Mouse (Mus musculus) intestine, embryonic 14.5 days (tissue): Measurements from ENCODE around the gene Dna2. TPM values are rescaled to one million over a fixed set of nuclear protein-coding genes. Genes with fewer than 3 reads are reported as not detected.

Experiments used
- ATAC-seq: fragments of 200-750 bp; cut with Nextera tagmentation; replicated peaks from 2 replicates; pipeline ENCODE4 v1.8.0; 2017; ENCODE audit warnings: low read depth, moderate number of reproducible peaks, moderate TSS enrichment, moderate library complexity; ENCODE audit not compliant: low FRiP score, low TSS enrichment
- DNase-seq: peaks from one replicate; pipeline ENCODE4 v3.0.0-alpha.2; 2018; ENCODE audit warnings: low spot score
- H3K27ac ChIP-seq: fragments of 300-500 bp; sonication (generic); 2 replicates; pipeline ENCODE4 v1.5.1; 2014; ENCODE audit warnings: low read depth, mild to moderate bottlenecking, control low read depth
- H3K27me3 ChIP-seq: fragments of 300-500 bp; sonication (generic); replicated peaks from 2 replicates; pipeline ENCODE4 v1.6.1; 2014; ENCODE audit warnings: low read length, control low read depth; ENCODE audit not compliant: control insufficient read depth, insufficient read depth
- H3K36me3 ChIP-seq: fragments of 300-500 bp; sonication (generic); 2 replicates; pipeline ENCODE4 v1.6.1; 2014; ENCODE audit warnings: low read length, control low read depth; ENCODE audit not compliant: control insufficient read depth, insufficient read depth
- H3K4me1 ChIP-seq: fragments of 300-500 bp; sonication (generic); replicated peaks from 2 replicates; pipeline ENCODE4 v1.6.1; 2014; ENCODE audit warnings: low read length, control low read depth, mixed read lengths; ENCODE audit not compliant: control insufficient read depth, insufficient read depth
- H3K4me2 ChIP-seq: fragments of 300-500 bp; sonication (generic); 2 replicates; pipeline ENCODE4 v1.6.1; 2014; ENCODE audit warnings: low read length
- H3K4me3 ChIP-seq: fragments of 300-500 bp; sonication (generic); 2 replicates; pipeline ENCODE4 v1.5.1; 2014; ENCODE audit warnings: low read depth, low read length, control low read depth, mixed read lengths
- H3K9ac ChIP-seq: fragments of 300-500 bp; sonication (generic); 2 replicates; pipeline ENCODE4 v1.6.1; 2014; ENCODE audit warnings: mild to moderate bottlenecking, low read length
- H3K9me3 ChIP-seq: fragments of 300-500 bp; sonication (generic); 2 replicates; pipeline ENCODE4 v1.6.1; 2016; ENCODE audit warnings: low read length, control low read depth; ENCODE audit not compliant: control insufficient read depth
- WGBS: fragments of 180-500 bp; shearing (Covaris S2); extraction: QIAGEN DNeasy Blood & Tissue Kit; methylation state at CpG from one replicate; pipeline ENCODE4 v1.1.7; 2014; 5-methylcytosine and 5-hydroxymethylcytosine counted together
- polyA plus RNA-seq: library from polyadenylated mRNA; unstranded; fragments of >200 nt; fragmentation: Nextera tagmentation; extraction: Ambion mirVana; gene quantifications from 2 replicates; pipeline ENCODE4 v1.2.1, GENCODE M21; 2014

Gene Dna2
- polyA plus RNA-seq, 1 experiment from 2014 or later = 19.6 TPM

DNA sequence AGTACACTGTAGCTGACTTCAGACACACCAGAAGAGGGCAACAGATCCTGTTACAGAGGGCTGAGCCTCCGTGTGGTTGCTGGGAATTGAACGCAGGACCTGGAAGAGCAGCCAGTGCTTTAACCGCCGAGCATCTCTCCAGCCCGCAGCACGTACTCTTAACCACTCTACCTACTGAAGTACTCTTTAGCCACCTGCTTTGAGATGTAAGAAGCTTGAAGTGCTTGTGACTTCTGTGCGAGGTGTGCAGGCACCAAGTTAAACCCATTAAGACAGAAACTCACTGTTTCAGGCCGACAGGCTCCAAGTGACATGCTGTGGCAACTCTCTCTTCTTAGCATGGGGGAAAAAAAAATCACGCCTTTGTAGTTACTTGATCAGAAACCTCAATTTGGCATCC lies 67.3 kb downstream of the Dna2 start:
- ATAC-seq (no peak), DNase-seq (no peak)
- no peak overlapping the region for H3K4me2 ChIP-seq
- no peaks in the 10 kb centered on the region for H3K4me1 ChIP-seq
- no peak overlapping the region for H3K27ac ChIP-seq
- 85% methylated on average over 9 of the region's 9 CpGs for WGBS
- H3K4me3 ChIP-seq = no peak overlapping the region
- no peaks in the 10 kb centered on the region for H3K9me3 ChIP-seq
- H3K9ac ChIP-seq = no peak overlapping the region
- peaks cover 87% of the 10 kb centered on the region for H3K36me3 ChIP-seq
- H3K27me3 ChIP-seq = no peaks in the 10 kb centered on the region

DNA sequence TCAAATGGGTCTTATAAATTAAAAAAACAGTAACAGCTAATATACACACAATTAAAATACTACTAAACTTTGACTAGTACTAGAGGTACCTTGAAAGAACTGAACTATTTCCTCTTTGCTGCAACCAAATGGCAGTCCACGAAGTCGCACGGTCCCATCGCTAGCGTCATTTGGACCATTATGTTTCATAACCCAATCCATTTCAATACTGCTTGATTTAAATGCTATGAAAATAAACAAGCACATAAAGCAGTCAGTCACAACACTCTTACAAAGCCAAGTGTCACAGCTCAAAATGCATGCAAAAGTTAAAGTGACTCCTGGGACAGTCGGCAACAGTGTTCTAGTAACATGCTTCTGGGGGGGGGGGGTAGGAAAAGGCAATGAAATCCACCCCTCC lies 72.5 kb downstream of the Dna2 start:
- DNase-seq (no peak), ATAC-seq (no peak)
- Histone ChIP-seq H3K4me3 (no peak overlapping the region), H3K9ac (no peak overlapping the region), H3K9me3 (no peaks in the 10 kb centered on the region), H3K27ac (no peak overlapping the region), H3K4me1 (peaks cover 14% of the 10 kb centered on the region), H3K4me2 (no peak overlapping the region), H3K27me3 (no peaks in the 10 kb centered on the region), H3K36me3 (peaks cover 38% of the 10 kb centered on the region)
- 93% methylated on average over 6 of the region's 6 CpGs for WGBS

DNA sequence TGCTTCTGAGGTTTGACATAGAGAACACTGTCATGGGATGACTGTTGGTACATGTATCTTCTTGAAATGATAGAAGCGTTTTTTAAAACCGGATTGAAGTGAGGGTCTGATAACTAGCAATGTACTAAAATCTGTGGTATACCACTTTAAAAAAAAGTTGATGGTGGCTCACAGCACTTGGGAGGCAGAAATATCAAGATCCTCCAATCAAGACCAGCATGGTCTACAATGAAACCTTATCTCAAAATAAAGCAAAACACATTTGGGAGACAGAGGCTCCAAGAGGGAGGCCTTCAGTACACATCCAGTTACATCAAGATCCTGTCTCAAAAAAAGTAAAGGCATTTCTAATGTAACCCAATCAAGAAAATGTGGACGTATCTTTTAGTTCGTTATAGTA lies 74.9 kb downstream of the Dna2 start:
- WGBS = 50% methylated on average over 4 of the region's 4 CpGs
- ATAC-seq = no peak
- no peak overlapping the region for H3K27ac ChIP-seq
- H3K9ac ChIP-seq = peak overlapping the region; percentile 99
- H3K4me3 ChIP-seq = peak overlapping the region; percentile 92
- H3K36me3 ChIP-seq = peaks cover 14% of the 10 kb centered on the region
- peaks cover 22% of the 10 kb centered on the region for H3K4me1 ChIP-seq
- no peaks in the 10 kb centered on the region for H3K27me3 ChIP-seq
- H3K4me2 ChIP-seq = peak overlapping the region; percentile 66
- no peaks in the 10 kb centered on the region for H3K9me3 ChIP-seq
- no peak for DNase-seq

DNA sequence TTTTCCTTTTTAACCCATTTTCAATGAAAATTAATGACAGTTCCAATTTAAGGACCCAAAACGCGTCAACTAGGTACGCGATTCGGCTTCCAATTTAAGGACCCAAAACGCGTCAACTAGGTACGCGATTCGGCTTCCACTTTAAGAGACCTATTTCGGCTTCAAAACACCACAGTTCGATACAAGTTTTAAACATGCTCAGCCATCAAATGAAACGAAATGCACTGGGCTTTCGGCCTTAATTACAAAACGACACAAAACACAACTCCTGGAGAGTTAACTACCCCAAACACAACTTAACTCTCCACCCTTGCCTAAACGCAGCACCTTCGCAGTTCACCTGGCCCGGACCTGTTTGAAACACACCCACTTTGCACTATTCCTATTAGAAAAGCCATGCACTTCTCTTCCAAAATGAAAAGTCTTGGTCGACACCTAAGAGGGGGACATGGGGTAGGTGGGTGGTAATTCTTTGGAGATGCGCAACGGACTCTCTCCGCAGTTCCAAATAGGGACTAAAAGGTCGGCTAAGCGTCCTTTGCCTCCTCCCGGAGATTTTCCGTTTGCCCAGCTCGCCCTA lies 75.8 kb downstream of the Dna2 start:
- DNase-seq (no peak), ATAC-seq (no peak)
- peak overlapping the region; percentile 100 for H3K27ac ChIP-seq
- peak overlapping the region; percentile 92 for H3K4me3 ChIP-seq
- no peaks in the 10 kb centered on the region for H3K9me3 ChIP-seq
- peaks cover 22% of the 10 kb centered on the region for H3K4me1 ChIP-seq
- H3K27me3 ChIP-seq = no peaks in the 10 kb centered on the region
- H3K4me2 ChIP-seq = peak overlapping the region; percentile 66
- H3K9ac ChIP-seq = peak overlapping the region; percentile 99
- peaks cover 4% of the 10 kb centered on the region for H3K36me3 ChIP-seq
- WGBS = under 1% methylated on average over 27 of the region's 27 CpGs

DNA sequence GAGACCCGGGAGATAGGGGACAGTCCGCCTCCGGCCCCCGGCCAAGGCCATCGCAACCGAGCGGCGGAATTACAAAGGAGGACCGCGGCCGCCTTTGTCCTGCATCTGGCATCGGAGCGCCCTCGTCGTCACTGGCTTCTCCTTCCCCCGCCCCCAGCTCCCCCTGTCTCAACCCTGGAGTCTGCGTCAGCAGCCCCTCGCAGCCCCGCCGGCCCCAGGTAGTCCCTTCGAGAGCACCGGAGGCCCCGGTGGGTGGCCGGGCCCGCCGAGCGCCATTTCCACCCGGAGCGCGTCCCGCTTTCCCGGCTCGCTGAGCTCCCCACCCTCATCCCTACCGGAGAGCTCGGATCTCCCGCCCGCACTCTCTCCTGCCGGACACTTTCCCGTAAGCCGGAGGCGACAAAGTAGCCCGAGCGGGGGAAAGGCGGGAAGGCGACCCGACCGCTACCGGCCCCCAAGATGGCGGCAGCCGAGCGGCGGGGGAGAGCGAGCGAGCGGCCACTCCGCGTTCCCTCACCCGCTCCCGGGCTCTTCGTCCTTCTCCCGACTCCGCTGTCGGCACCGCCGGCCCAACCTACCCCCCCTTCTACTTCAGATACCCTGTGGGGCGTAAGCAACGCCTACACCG lies 76.4 kb downstream of the Dna2 start:
- Histone ChIP-seq H3K4me1 (peaks cover 22% of the 10 kb centered on the region), H3K36me3 (no peaks in the 10 kb centered on the region), H3K9ac (peak overlapping the region; percentile 99), H3K4me2 (peak overlapping the region; percentile 66), H3K27me3 (no peaks in the 10 kb centered on the region), H3K27ac (peak overlapping the region; percentile 100), H3K9me3 (no peaks in the 10 kb centered on the region), H3K4me3 (peak overlapping the region; percentile 92)
- WGBS = under 1% methylated on average over 63 of the region's 68 CpGs
- peak; percentile 89 for DNase-seq
- ATAC-seq = peak; percentile 65

Other genes with a start within 250 kb of the Dna2 start
- gene Stox1, start 220.9 kb upstream of the Dna2 start, polyA plus RNA-seq = 0.95 and 1.4 TPM in 2 replicates
- gene Ccar1, start 154.7 kb upstream of the Dna2 start, polyA plus RNA-seq = 122 and 136 TPM in 2 replicates
- gene Tet1, start 38.0 kb upstream of the Dna2 start, polyA plus RNA-seq = 30.5 and 30.8 TPM in 2 replicates
- gene Slc25a16, start 26.4 kb upstream of the Dna2 start, polyA plus RNA-seq = 12.7 and 14.5 TPM in 2 replicates
- gene Rufy2, start 33.2 kb downstream of the Dna2 start, polyA plus RNA-seq = 20.0 and 22.8 TPM in 2 replicates
- gene Hnrnph3, start 77.2 kb downstream of the Dna2 start, polyA plus RNA-seq = 55.8 and 60.5 TPM in 2 replicates
- gene Pbld2, start 77.3 kb downstream of the Dna2 start, polyA plus RNA-seq = 1.3 and 2.5 TPM in 2 replicates
- gene Pbld1, start 113.1 kb downstream of the Dna2 start, polyA plus RNA-seq = 0.95 and 1.8 TPM in 2 replicates
- 0.11 TPM in 1 of 2 replicates, not detected in the other for gene Atoh7, start 152.6 kb downstream of the Dna2 start, polyA plus RNA-seq